Mouse (Mus musculus) heart, postnatal 14 days (tissue): Measurements from ENCODE around the gene Gm4836. TPM values are rescaled to one million over a fixed set of nuclear protein-coding genes. Genes with fewer than 3 reads are reported as not detected.
"Not testable (repeated sequence)": the region's sequence is repeated elsewhere in the genome, so short reads cannot be mapped to it uniquely, and the experiment has no call there.

Experiments
- DNase-seq, 2 experiments: peaks; one replicate each; pipeline ENCODE4 v3.0.0; 2021 to 2022
- intact Hi-C: fragments of 180-260 bp; cut with DNase I; formaldehyde crosslinking; loops from one replicate; pipeline ENCODE4 v1.15.1; 2025
- long read RNA-seq, 2 experiments: library from polyadenylated mRNA; stranded (forward); transcript quantifications; one replicate each; pipeline ENCODE4 v2.0.0; 2021
- total RNA-seq, 2 experiments: library from RNA; stranded (reverse); gene quantifications; 2 replicates each; pipeline ENCODE4 v1.2.3; 2021

Gene Gm4836
- total RNA-seq = not detected
- long read RNA-seq, experiment 1 = 0 reads
- long read RNA-seq, experiment 2 = 0 reads

- DNase-seq, intact Hi-C loops: not testable (repeated sequence)
These were observed at the start of gene Gm4836 for GRCm38 (mm10) chrX:28293532-28293931. Gene Gm4836, minus strand, starts transcription at chrX:28293632.
